Mouse (Mus musculus) embryonic fibroblast, embryonic 13.5 days (primary cell): ENCODE data around the gene Wfikkn1. TPM values are rescaled to one million over a fixed set of nuclear protein-coding genes. Genes with fewer than 3 reads are reported as not detected.
A peak's percentile ranks its signal among the peaks of the same experiment; 100 is the strongest.

Experiments used
- H3K27ac ChIP-seq: 2 replicates; pipeline ENCODE4 v1.5.1; 2012; ENCODE audit warnings: low read length, control low read depth, inconsistent platforms; ENCODE audit not compliant: insufficient read depth
- H3K4me1 ChIP-seq: 2 replicates; pipeline ENCODE4 v1.6.1; 2011; ENCODE audit warnings: low read length; ENCODE audit not compliant: control insufficient read depth, insufficient read depth
- H3K4me3 ChIP-seq: 2 replicates; pipeline ENCODE4 v1.5.1; 2011; ENCODE audit warnings: mild to moderate bottlenecking, control low read depth, low read length; ENCODE audit not compliant: insufficient read depth
- CTCF ChIP-seq: IDR thresholded peaks from 2 replicates; pipeline ENCODE4 v1.5.1; 2011; ENCODE audit warnings: mild to moderate bottlenecking, control low read depth, low read length, moderate library complexity, borderline replicate concordance; ENCODE audit not compliant: insufficient read depth
- POLR2A ChIP-seq: IDR thresholded peaks from 2 replicates; pipeline ENCODE4 v1.6.1; 2011; ENCODE audit warnings: low read depth, mild to moderate bottlenecking, control low read depth, low read length, moderate library complexity
- polyA plus RNA-seq: library from polyadenylated mRNA; stranded (reverse); fragments of >200 nt; gene quantifications from 2 replicates; pipeline ENCODE4 v1.2.4, GENCODE M21; 2011; ENCODE audit warnings: low read depth; ENCODE audit not compliant: missing spikeins, insufficient read length

Gene Wfikkn1
- polyA plus RNA-seq, 1 experiment, result 0.83 TPM

- Histone ChIP-seq H3K4me1 (peaks cover 10% of the 10 kb centered on the region), H3K27ac (no peak overlapping the region), H3K4me3 (no peak overlapping the region)
- no peak for TF ChIP-seq POLR2A
- no peak for TF ChIP-seq CTCF
Measured at GRCm38 (mm10) chr17:25913877-25914275, 33.2 kb upstream of the Wfikkn1 start.

- no peak for TF ChIP-seq CTCF
- TF ChIP-seq POLR2A, result no peak
- Histone ChIP-seq H3K4me3 (no peak overlapping the region), H3K27ac (no peak overlapping the region), H3K4me1 (peaks cover 10% of the 10 kb centered on the region)
Measured at GRCm38 (mm10) chr17:25913186-25913876, 32.7 kb upstream of the Wfikkn1 start.

- TF ChIP-seq CTCF (no peak), POLR2A (no peak)
- H3K27ac ChIP-seq, result no peak overlapping the region
- no peak overlapping the region for H3K4me3 ChIP-seq
- 0 out of 2 replicates have a peak, but pooled peaks cover 4% of the 10 kb centered on the region for H3K4me1 ChIP-seq
Measured at GRCm38 (mm10) chr17:25911816-25912215, 31.2 kb upstream of the Wfikkn1 start.

GRCm38 (mm10) chr17:25907640-25908039 lies 27.0 kb upstream of the Wfikkn1 start:
- TF ChIP-seq CTCF, result no peak
- no peak for TF ChIP-seq POLR2A
- no peak overlapping the region for H3K27ac ChIP-seq
- H3K4me3 ChIP-seq, result no peak overlapping the region
- 0 out of 2 replicates have a peak, but pooled peaks cover 4% of the 10 kb centered on the region for H3K4me1 ChIP-seq

GRCm38 (mm10) chr17:25903061-25903460 lies 22.4 kb upstream of the Wfikkn1 start:
- H3K4me1 ChIP-seq, result 0 out of 2 replicates have a peak, but pooled peaks cover 3% of the 10 kb centered on the region
- H3K4me3 ChIP-seq, result no peak overlapping the region
- no peak overlapping the region for H3K27ac ChIP-seq
- TF ChIP-seq CTCF (no peak), POLR2A (no peak)

- no peak for TF ChIP-seq CTCF
- TF ChIP-seq POLR2A, result no peak
- H3K27ac ChIP-seq, result no peak overlapping the region
- no peak overlapping the region for H3K4me3 ChIP-seq
- no peaks in the 10 kb centered on the region for H3K4me1 ChIP-seq
Measured at GRCm38 (mm10) chr17:25900193-25900592, 19.5 kb upstream of the Wfikkn1 start.

GRCm38 (mm10) chr17:25895891-25896290 lies 15.2 kb upstream of the Wfikkn1 start:
- Histone ChIP-seq H3K4me3 (no peak overlapping the region), H3K27ac (no peak overlapping the region), H3K4me1 (no peaks in the 10 kb centered on the region)
- no peak for TF ChIP-seq POLR2A
- TF ChIP-seq CTCF, result no peak

GRCm38 (mm10) chr17:25895415-25895814 lies 14.8 kb upstream of the Wfikkn1 start:
- H3K27ac ChIP-seq, result no peak overlapping the region
- H3K4me1 ChIP-seq, result no peaks in the 10 kb centered on the region
- no peak overlapping the region for H3K4me3 ChIP-seq
- TF ChIP-seq CTCF, result no peak
- TF ChIP-seq POLR2A, result no peak

- TF ChIP-seq CTCF (peak; percentile 86), POLR2A (no peak)
- no peak overlapping the region for H3K27ac ChIP-seq
- no peaks in the 10 kb centered on the region for H3K4me1 ChIP-seq
- no peak overlapping the region for H3K4me3 ChIP-seq
Measured at GRCm38 (mm10) chr17:25893975-25894617, 13.4 kb upstream of the Wfikkn1 start.

- H3K4me1 ChIP-seq, result no peaks in the 10 kb centered on the region
- TF ChIP-seq POLR2A (no peak), CTCF (no peak)
- no peak overlapping the region for H3K27ac ChIP-seq
- no peak overlapping the region for H3K4me3 ChIP-seq
Measured at GRCm38 (mm10) chr17:25888837-25889236, 8.2 kb upstream of the Wfikkn1 start.
